ENCODE assay signal across 18 mouse cellular contexts in the genomic region with DNA sequence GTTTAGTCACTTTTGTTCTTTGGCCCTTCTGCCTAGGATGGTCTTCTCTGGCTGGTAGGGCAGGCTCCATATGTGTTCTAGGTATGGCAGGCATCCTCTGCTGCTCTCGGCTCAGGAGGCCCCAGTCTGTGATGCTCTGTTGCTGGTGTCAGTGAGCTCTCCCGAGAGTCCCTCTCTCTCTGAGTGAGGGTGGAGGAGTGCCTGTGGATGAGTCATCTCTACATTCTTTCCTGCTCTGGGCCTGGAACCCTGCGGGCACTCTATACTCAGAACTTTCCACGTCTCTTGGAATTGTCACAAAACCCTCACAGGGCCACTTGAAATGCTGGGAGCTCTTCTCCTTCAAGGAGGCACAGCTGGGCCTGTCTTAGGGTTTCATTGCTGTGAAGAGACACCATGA. TPM values are rescaled to one million over a fixed set of nuclear protein-coding genes. Genes with fewer than 3 reads are reported as not detected.
DNase-seq lines count a peak whose midpoint lies in the region; ATAC-seq and TF ChIP-seq lines count a peak whose summit lies in the region.
"Had no signal": no experiment of that assay in that cellular context is flagged by ENCODE, and none has a peak within 500 bp of the region (broad histone marks: within the 10 kb centered on the region; RNA-seq: fewer than 3 reads in every experiment).

No protein-coding gene starts in this region.

- no peaks in the 10 kb centered on the region for H3K9me3 ChIP-seq in liver, postnatal 0 days (ENCODE audit: low read length)
- H3K9me3 ChIP-seq: forebrain, embryonic 13.5 days; hindbrain, embryonic 15.5 days; limb, embryonic 10.5 days; liver, embryonic 15.5 days; midbrain, embryonic 10.5 days had no signal

- TF ChIP-seq CTCF in cerebellum, adult 2 months (IDR thresholded peaks at IDR 0.05; ENCODE audit: borderline replicate concordance, insufficient read depth, low read depth, low read length): no peak
- no peak for TF ChIP-seq CTCF in kidney, adult 2 months (conservative IDR thresholded peaks at IDR 0.05; ENCODE audit: insufficient read depth, insufficient read length, low read depth, low read length)
- TF ChIP-seq CTCF in liver, postnatal 0 days (IDR thresholded peaks at IDR 0.05; ENCODE audit: low read depth): no peak

- peaks cover 26% of the 10 kb centered on the region for H3K4me1 ChIP-seq in cerebellum, adult 2 months (ENCODE audit: control insufficient read depth, insufficient read depth, low read length)
- H3K4me1 ChIP-seq in kidney, adult 2 months (ENCODE audit: control insufficient read depth, insufficient read depth, low read length): peaks cover 3% of the 10 kb centered on the region; the same call in 1 of the 2 replicates
- H3K4me1 ChIP-seq in liver, postnatal 0 days (ENCODE audit: insufficient read depth): no peaks in the 10 kb centered on the region
- H3K4me1 ChIP-seq: forebrain, embryonic 13.5 days; hindbrain, embryonic 15.5 days; limb, embryonic 10.5 days; liver, embryonic 15.5 days; midbrain, embryonic 10.5 days had no signal

- H3K4me3 ChIP-seq in cerebellum, adult 2 months (replicated peaks; ENCODE audit: insufficient read depth, low read depth, low read length): no peak overlapping the region
- H3K4me3 ChIP-seq in kidney, adult 2 months (ENCODE audit: insufficient read depth, low read depth, low read length): no peak overlapping the region
- no peak overlapping the region for H3K4me3 ChIP-seq in liver, postnatal 0 days (ENCODE audit: low read depth, low read length)
- H3K4me3 ChIP-seq: forebrain, embryonic 13.5 days; hindbrain, embryonic 15.5 days; limb, embryonic 10.5 days; liver, embryonic 15.5 days; midbrain, embryonic 10.5 days had no signal

- no peak for ATAC-seq in liver, postnatal 0 days
- ATAC-seq: forebrain, embryonic 13.5 days had no signal

- WGBS in cerebellum, adult 2 months: 16% methylated on average over 4 of the region's 4 CpGs
- 66% methylated on average over 4 of the region's 4 CpGs for WGBS in kidney, adult 2 months
- 75% methylated on average over 4 of the region's 4 CpGs for WGBS in liver, postnatal 0 days (ENCODE audit: insufficient replicate concordance)

- DNase-seq in cerebellum, adult 2 months: peak in 1 of 2 experiments; percentile 55
- no peak for DNase-seq in cerebellum, postnatal 36 days
- no peak for DNase-seq in kidney, adult 2 months
- no peak for DNase-seq in kidney, postnatal 10 days
- peak; percentile 64 for DNase-seq in 3134 (ENCODE audit: extremely low read depth, insufficient read length, low spot score)
- DNase-seq in Muller cell, postnatal 12 days (ENCODE audit: inconsistent ontology term): peak; percentile 31
- no peak for DNase-seq in urinary bladder, postnatal 36 days (ENCODE audit: low spot score in 2 of 2)
- no peak for DNase-seq in liver, postnatal 0 days
- DNase-seq: cerebellum, adult 11-12 months; liver; right cerebral cortex, postnatal 14 days had no signal

- H3K4me2 ChIP-seq in liver, postnatal 0 days (ENCODE audit: low read depth, low read length): no peak overlapping the region
- H3K4me2 ChIP-seq: forebrain, embryonic 13.5 days; hindbrain, embryonic 15.5 days; liver, embryonic 15.5 days had no signal

- no peak for TF ChIP-seq EP300 in liver, postnatal 0 days (IDR thresholded peaks at IDR 0.05; ENCODE audit: low read depth)

- H3K36me3 ChIP-seq in kidney, adult 2 months (ENCODE audit: control insufficient read depth, insufficient read depth, low read length): peaks cover 2% of the 10 kb centered on the region; the same call in 1 of the 2 replicates
- peaks cover 66% of the 10 kb centered on the region for H3K36me3 ChIP-seq in liver, postnatal 0 days (replicated peaks; ENCODE audit: insufficient read depth, low read length)

- peak overlapping the region; percentile 4; the same call in 1 of the 2 replicates for H3K27ac ChIP-seq in cerebellum, adult 2 months (ENCODE audit: insufficient read depth, low read length)
- peak overlapping the region; percentile 60 for H3K27ac ChIP-seq in kidney, adult 2 months (ENCODE audit: insufficient read depth, low read depth, low read length)
- H3K27ac ChIP-seq in liver, postnatal 0 days (ENCODE audit: low read depth): no peak overlapping the region
- H3K27ac ChIP-seq: forebrain, embryonic 13.5 days; hindbrain, embryonic 15.5 days; limb, embryonic 10.5 days; liver, embryonic 15.5 days; midbrain, embryonic 10.5 days had no signal

- no peaks in the 10 kb centered on the region for H3K27me3 ChIP-seq in cerebellum, adult 2 months (ENCODE audit: control insufficient read depth, insufficient read depth, low read length)
- H3K27me3 ChIP-seq in kidney, adult 2 months (replicated peaks; ENCODE audit: control insufficient read depth, insufficient read depth, low read length): no peaks in the 10 kb centered on the region
- no peaks in the 10 kb centered on the region for H3K27me3 ChIP-seq in liver, postnatal 0 days (ENCODE audit: insufficient read depth, low read length)
- H3K27me3 ChIP-seq: forebrain, embryonic 13.5 days; hindbrain, embryonic 15.5 days; liver, embryonic 15.5 days had no signal

- TF ChIP-seq POLR2A in cerebellum, adult 2 months (IDR thresholded peaks at IDR 0.05; ENCODE audit: borderline replicate concordance, insufficient read depth, low read length): no peak
- no peak for TF ChIP-seq POLR2A in kidney, adult 2 months (IDR thresholded peaks at IDR 0.05; ENCODE audit: low read depth, low read length)

- H3K9ac ChIP-seq in liver, postnatal 0 days (replicated peaks): no peak overlapping the region
- H3K9ac ChIP-seq: forebrain, embryonic 13.5 days; hindbrain, embryonic 15.5 days; liver, embryonic 15.5 days had no signal

RNA-seq across cellular contexts. Expression of gene Unkl, which starts 23.5 kb away (rescaled TPM):
- 56.2 and 57.4 TPM in 2 replicates for polyA plus RNA-seq in cerebellum, adult 2 months (2012; rRNA removed)
- polyA plus RNA-seq in kidney, adult 2 months (2012; rRNA removed): 38.3 and 44.1 TPM in 2 replicates
- polyA plus RNA-seq in liver, postnatal 0 days (2015; fragmentation: Nextera tagmentation; extraction: Ambion mirVana): 2.3 and 3.4 TPM in 2 replicates

RNA-seq across cellular contexts. Expression of gene BC003965, which starts 27.4 kb away (rescaled TPM):
- polyA plus RNA-seq in cerebellum, adult 2 months (2012; rRNA removed): 23.4 and 25.2 TPM in 2 replicates
- 10.8 and 12.2 TPM in 2 replicates for polyA plus RNA-seq in kidney, adult 2 months (2012; rRNA removed)
- 15.6 and 15.8 TPM in 2 replicates for polyA plus RNA-seq in liver, postnatal 0 days (2015; fragmentation: Nextera tagmentation; extraction: Ambion mirVana)

RNA-seq across cellular contexts. Expression of gene Gnptg, which starts 28.2 kb away (rescaled TPM):
- polyA plus RNA-seq in cerebellum, adult 2 months (2012; rRNA removed): 131 and 146 TPM in 2 replicates
- polyA plus RNA-seq in kidney, adult 2 months (2012; rRNA removed): 121 and 123 TPM in 2 replicates
- polyA plus RNA-seq in liver, postnatal 0 days (2015; fragmentation: Nextera tagmentation; extraction: Ambion mirVana): 21.2 and 22.8 TPM in 2 replicates

RNA-seq across cellular contexts. Expression of gene Tsr3, which starts 28.3 kb away (rescaled TPM):
- polyA plus RNA-seq in cerebellum, adult 2 months (2012; rRNA removed): 40.4 and 42.4 TPM in 2 replicates
- 20.0 and 21.6 TPM in 2 replicates for polyA plus RNA-seq in kidney, adult 2 months (2012; rRNA removed)
- polyA plus RNA-seq in liver, postnatal 0 days (2015; fragmentation: Nextera tagmentation; extraction: Ambion mirVana): 19.1 and 19.7 TPM in 2 replicates

RNA-seq across cellular contexts. Expression of gene Gm38655, which starts 36.4 kb away (rescaled TPM):
- not detected in 2 replicates for polyA plus RNA-seq in cerebellum, adult 2 months (2012; rRNA removed)
- 0.11 TPM in 1 of 2 replicates, not detected in the other for polyA plus RNA-seq in kidney, adult 2 months (2012; rRNA removed)
- not detected in 2 replicates for polyA plus RNA-seq in liver, postnatal 0 days (2015; fragmentation: Nextera tagmentation; extraction: Ambion mirVana)
- polyA plus RNA-seq: forebrain, embryonic 13.5 days; frontal cortex, adult 2 months; heart, embryonic 14.5 days; hindbrain, embryonic 15.5 days; limb, embryonic 10.5 days; liver, embryonic 15.5 days; midbrain, embryonic 10.5 days had no signal

Comparison
In these comparisons a context has a peak if more than half of its experiments do, and no peak if none do; other contexts are left out.
1. DNase-seq: peak in 3134 (single experiment) and Muller cell, postnatal 12 days (single experiment); none in cerebellum, postnatal 36 days (0 of 2), kidney, adult 2 months (single experiment), kidney, postnatal 10 days (single experiment), urinary bladder, postnatal 36 days (0 of 2) and liver, postnatal 0 days (single experiment).